Mouse (Mus musculus) myocyte (in vitro differentiated cells): ENCODE results near the gene 1700086D15Rik. TPM values are rescaled to one million over a fixed set of nuclear protein-coding genes. Genes with fewer than 3 reads are reported as not detected.

Experiments
- H3K27me3 ChIP-seq: one replicate; pipeline ENCODE4 v1.6.1; 2011; ENCODE audit not compliant: control insufficient read depth, insufficient read depth, insufficient read length
- H3K36me3 ChIP-seq: one replicate; pipeline ENCODE4 v1.6.1; 2011; ENCODE audit not compliant: control insufficient read depth, insufficient read depth
- H3K4me2 ChIP-seq: one replicate; pipeline ENCODE4 v1.6.1; 2011; ENCODE audit warnings: low read depth, control low read depth
- H3K4me3 ChIP-seq: one replicate; pipeline ENCODE4 v1.5.1; 2011; ENCODE audit warnings: mild to moderate bottlenecking, control low read depth, moderate library complexity
- H3K79me2 ChIP-seq: one replicate; pipeline ENCODE4 v1.6.1; 2011; ENCODE audit not compliant: control insufficient read depth, insufficient read depth
- H3ac ChIP-seq: one replicate; pipeline ENCODE4 v1.6.1; 2011; ENCODE audit not compliant: control insufficient read depth, insufficient read length
- CEBPB ChIP-seq: IDR thresholded peaks from 2 replicates; pipeline ENCODE4 v1.6.1; 2011; ENCODE audit warnings: mild to moderate bottlenecking, moderate library complexity; ENCODE audit not compliant: poor library complexity, insufficient read depth, severe bottlenecking
- E2F4 ChIP-seq: IDR thresholded peaks from one replicate; pipeline ENCODE4 v1.6.1; 2011; ENCODE audit warnings: mild to moderate bottlenecking, control low read depth, moderate library complexity; ENCODE audit not compliant: insufficient read depth
- MAX ChIP-seq: IDR thresholded peaks from one replicate; pipeline ENCODE4 v1.6.1; 2011; ENCODE audit warnings: low read depth, mild to moderate bottlenecking, control low read depth
- MYOD1 ChIP-seq, 3 experiments: IDR thresholded peaks; one replicate each; pipeline ENCODE4 v1.6.1; 2011; ENCODE audit warnings: control low read depth in 2 of 3, low read depth in 2 of 3, mild to moderate bottlenecking in 2 of 3, moderate library complexity in 1 of 3; ENCODE audit not compliant: insufficient read length in 2 of 3, control insufficient read depth in 1 of 3
- MYOG ChIP-seq, 3 experiments: IDR thresholded peaks; one replicate each; pipeline ENCODE4 v1.6.1; 2011; ENCODE audit warnings: control low read depth in 2 of 3, low read depth in 2 of 3, mild to moderate bottlenecking in 2 of 3; ENCODE audit not compliant: insufficient read length in 2 of 3, control insufficient read depth in 1 of 3, insufficient read depth in 1 of 3
- POLR2A ChIP-seq: IDR thresholded peaks from one replicate; pipeline ENCODE4 v1.6.1; 2011; ENCODE audit warnings: low read depth, mild to moderate bottlenecking, control low read depth, moderate library complexity; ENCODE audit not compliant: insufficient read length
- POLR2AphosphoS2 ChIP-seq: IDR thresholded peaks from one replicate; pipeline ENCODE4 v1.6.1; 2011; ENCODE audit warnings: low read depth, control low read depth; ENCODE audit not compliant: insufficient read length
- REST ChIP-seq: IDR thresholded peaks from one replicate; pipeline ENCODE4 v1.6.1; 2011; ENCODE audit warnings: mild to moderate bottlenecking, control low read depth, moderate library complexity; ENCODE audit not compliant: insufficient read depth, insufficient read length
- SRF ChIP-seq: IDR thresholded peaks from one replicate; pipeline ENCODE4 v1.6.1; 2011; ENCODE audit warnings: low read depth; ENCODE audit not compliant: control insufficient read depth, insufficient read length
- TCF12 ChIP-seq: IDR thresholded peaks from one replicate; pipeline ENCODE4 v1.6.1; 2011; ENCODE audit warnings: mild to moderate bottlenecking, control low read depth; ENCODE audit not compliant: poor library complexity, insufficient read depth, severe bottlenecking
- TCF3 ChIP-seq: IDR thresholded peaks from one replicate; pipeline ENCODE4 v1.6.1; 2011; ENCODE audit warnings: low read depth, control low read depth; ENCODE audit not compliant: insufficient read length
- USF1 ChIP-seq: IDR thresholded peaks from one replicate; pipeline ENCODE4 v1.6.1; 2011; ENCODE audit warnings: low read depth, mild to moderate bottlenecking, control low read depth, moderate library complexity
- polyA plus RNA-seq: library from polyadenylated mRNA; unstranded; fragments of >200 nt; fragmentation: generic; extraction: Trizol; gene quantifications from one replicate; pipeline ENCODE4 v1.2.1, GENCODE M21; 2012; ENCODE audit warnings: missing spikeins

Gene 1700086D15Rik
- polyA plus RNA-seq, 1 experiment: not detected

- H3K27me3 ChIP-seq: peaks cover 6% of the 10 kb centered on the region
- H3K4me3 ChIP-seq: no peak overlapping the region
- TF ChIP-seq E2F4: no peak
- TF ChIP-seq SRF: no peak
- no peak for TF ChIP-seq USF1
- no peak for TF ChIP-seq MYOG (IDR thresholded peaks at IDR 0.05; ENCODE audit: control insufficient read depth in 1 of 3, insufficient read depth in 1 of 3, insufficient read length in 2 of 3, low read depth in 2 of 3)
- TF ChIP-seq POLR2AphosphoS2: no peak
- TF ChIP-seq CEBPB: no peak
- no peak for TF ChIP-seq REST
- no peak for TF ChIP-seq MYOD1 (IDR thresholded peaks at IDR 0.05; ENCODE audit: control insufficient read depth in 1 of 3, insufficient read length in 2 of 3, low read depth in 2 of 3)
- no peak for TF ChIP-seq TCF12
- TF ChIP-seq MAX: no peak
- no peak for TF ChIP-seq TCF3
- no peak for TF ChIP-seq POLR2A
- no peak overlapping the region for H3ac ChIP-seq
- H3K36me3 ChIP-seq: no peaks in the 10 kb centered on the region
- no peaks in the 10 kb centered on the region for H3K79me2 ChIP-seq
- H3K4me2 ChIP-seq: no peak overlapping the region
Observed at GRCm38 (mm10) chr11:65170121-65170750, 10.5 kb upstream of the 1700086D15Rik start.

- H3K36me3 ChIP-seq: no peaks in the 10 kb centered on the region
- peak within 1 kb of the TSS; percentile 41 for H3ac ChIP-seq
- H3K27me3 ChIP-seq: peaks cover 6% of the 10 kb centered on the region
- H3K4me3 ChIP-seq: peak within 1 kb of the TSS; percentile 31
- TF ChIP-seq POLR2AphosphoS2 (no peak), TCF12 (no peak), REST (no peak), USF1 (no peak), MAX (no peak), CEBPB (no peak), MYOG (IDR thresholded peaks at IDR 0.05; ENCODE audit: control insufficient read depth in 1 of 3, insufficient read depth in 1 of 3, insufficient read length in 2 of 3, low read depth in 2 of 3) (peak in 2 of 3 experiments; percentile 31 to 62), SRF (no peak), E2F4 (no peak), MYOD1 (IDR thresholded peaks at IDR 0.05; ENCODE audit: control insufficient read depth in 1 of 3, insufficient read length in 2 of 3, low read depth in 2 of 3) (peak in 1 of 3 experiments; percentile 61), POLR2A (peak; percentile 67), TCF3 (no peak)
- H3K4me2 ChIP-seq: peak within 1 kb of the TSS; percentile 98
- H3K79me2 ChIP-seq: peaks cover 7% of the 10 kb centered on the region
Observed at GRCm38 (mm10) chr11:65162767-65163120, 3.1 kb upstream of the 1700086D15Rik start, which contains the start of gene Arhgap44. TSS of gene Arhgap44 (minus strand) at chr11:65162961.

- no peaks in the 10 kb centered on the region for H3K36me3 ChIP-seq
- H3K27me3 ChIP-seq: peaks cover 6% of the 10 kb centered on the region
- peak overlapping the region; percentile 31 for H3K4me3 ChIP-seq
- H3K79me2 ChIP-seq: peaks cover 7% of the 10 kb centered on the region
- peak overlapping the region; percentile 98 for H3K4me2 ChIP-seq
- H3ac ChIP-seq: peak overlapping the region; percentile 41
- no peak for TF ChIP-seq POLR2AphosphoS2
- TF ChIP-seq MYOG (IDR thresholded peaks at IDR 0.05; ENCODE audit: control insufficient read depth in 1 of 3, insufficient read depth in 1 of 3, insufficient read length in 2 of 3, low read depth in 2 of 3): peak in 1 of 3 experiments; percentile 13
Observed at GRCm38 (mm10) chr11:65161881-65162766, 2.4 kb upstream of the 1700086D15Rik start.

GRCm38 (mm10) chr11:65160991-65161880, 1.5 kb upstream of the 1700086D15Rik start:
- Histone ChIP-seq H3K36me3 (no peaks in the 10 kb centered on the region), H3K27me3 (no peaks in the 10 kb centered on the region), H3K4me3 (peak overlapping the region; percentile 31), H3K79me2 (peaks cover 7% of the 10 kb centered on the region), H3ac (no peak overlapping the region), H3K4me2 (peak overlapping the region; percentile 98)
- TF ChIP-seq POLR2AphosphoS2 (no peak), TCF3 (no peak), MYOG (IDR thresholded peaks at IDR 0.05; ENCODE audit: control insufficient read depth in 1 of 3, insufficient read depth in 1 of 3, insufficient read length in 2 of 3, low read depth in 2 of 3) (no peak), POLR2A (no peak), REST (no peak), MAX (no peak), TCF12 (no peak), MYOD1 (IDR thresholded peaks at IDR 0.05; ENCODE audit: control insufficient read depth in 1 of 3, insufficient read length in 2 of 3, low read depth in 2 of 3) (no peak), E2F4 (no peak), SRF (no peak), CEBPB (no peak), USF1 (no peak)
